Mouse (Mus musculus): ENCODE data around the gene Gck.
A peak's percentile ranks its signal among the peaks of the same experiment; 100 is the strongest.

The Gck gene

DNA sequence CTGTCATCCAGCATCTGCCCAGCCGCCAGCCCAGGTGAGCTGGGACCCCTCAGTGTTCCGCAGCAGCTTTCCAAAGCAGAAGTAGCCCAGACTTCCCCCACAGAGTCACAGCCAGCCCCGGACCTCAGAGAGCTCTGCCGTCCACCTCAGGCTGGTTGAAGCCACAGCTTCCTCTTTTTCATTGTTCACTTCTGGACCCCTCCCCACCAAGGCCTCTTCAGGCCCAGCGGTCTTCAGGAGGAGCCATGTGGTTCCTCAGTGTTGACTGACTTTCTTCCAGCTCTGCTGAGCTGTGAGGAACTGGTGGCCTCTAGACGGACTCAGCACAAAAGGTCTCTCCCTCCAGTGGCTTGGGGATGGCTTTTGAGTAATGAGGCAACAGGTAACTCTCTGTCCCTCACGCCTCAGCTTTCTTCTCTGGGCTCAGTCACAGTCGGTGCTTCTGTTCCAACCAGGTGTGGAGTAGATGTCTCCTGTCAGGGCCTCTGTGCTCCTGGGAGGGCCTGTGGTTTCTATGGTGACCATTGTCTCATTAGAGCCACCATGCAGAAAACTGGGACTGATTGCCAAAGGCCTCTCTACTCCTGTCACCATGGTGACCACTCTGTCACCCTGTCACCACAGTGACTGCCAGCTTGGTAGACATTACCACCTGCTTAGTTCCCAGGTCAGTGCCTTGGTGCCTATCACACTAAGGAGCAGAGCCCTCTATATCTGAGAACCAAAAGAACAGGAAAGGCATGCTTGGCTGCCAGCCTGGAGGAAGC, at the start of gene Gck:
Gene Gck (minus strand): TSS at position 496 of the 767 bp plus-strand sequence.
- no peak for DNase-seq (ENCODE audit: low read depth in 2 of 2, low spot score in 2 of 2)

- no peak for DNase-seq (ENCODE audit: low read depth in 2 of 2, low spot score in 2 of 2)
Measured at GRCm38 (mm10) chr11:5998472-5998871, 48.6 kb upstream of the Gck start.

GRCm38 (mm10) chr11:5995989-5996388, 46.1 kb upstream of the Gck start:
- peak; percentile 71 to 78 for DNase-seq (ENCODE audit: low read depth in 2 of 2, low spot score in 2 of 2)

- DNase-seq (ENCODE audit: low read depth in 2 of 2, low spot score in 2 of 2), result no peak
Measured at GRCm38 (mm10) chr11:5994880-5995279, 45.0 kb upstream of the Gck start.

- DNase-seq (ENCODE audit: low read depth in 2 of 2, low spot score in 2 of 2), result no peak
Measured at GRCm38 (mm10) chr11:5994212-5994611, 44.3 kb upstream of the Gck start.

DNA sequence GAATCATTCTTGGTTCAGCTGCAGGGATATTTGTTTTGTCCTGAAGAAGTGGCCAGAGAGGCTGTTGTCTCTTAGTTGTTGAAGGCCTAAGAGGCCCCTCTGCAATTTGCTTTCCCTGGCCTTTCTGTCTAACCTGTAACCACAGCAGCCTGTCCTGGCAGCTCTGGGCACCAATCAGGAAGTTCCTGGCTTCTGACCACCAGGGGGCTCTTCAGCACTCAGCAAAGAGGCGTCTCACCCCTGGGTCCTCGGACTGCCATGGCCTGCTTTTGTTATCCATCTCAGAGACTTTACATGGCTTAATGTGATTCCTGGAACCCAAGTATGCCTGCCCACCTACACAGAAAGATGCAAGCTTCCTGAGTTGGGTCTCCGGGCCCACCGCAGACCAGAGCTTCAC, 41.0 kb upstream of the Gck start:
- DNase-seq (ENCODE audit: low read depth in 2 of 2, low spot score in 2 of 2), result peak; percentile 29 to 39

- DNase-seq (ENCODE audit: low read depth in 2 of 2, low spot score in 2 of 2), result no peak
Measured at GRCm38 (mm10) chr11:5989954-5990593, 40.2 kb upstream of the Gck start.

DNA sequence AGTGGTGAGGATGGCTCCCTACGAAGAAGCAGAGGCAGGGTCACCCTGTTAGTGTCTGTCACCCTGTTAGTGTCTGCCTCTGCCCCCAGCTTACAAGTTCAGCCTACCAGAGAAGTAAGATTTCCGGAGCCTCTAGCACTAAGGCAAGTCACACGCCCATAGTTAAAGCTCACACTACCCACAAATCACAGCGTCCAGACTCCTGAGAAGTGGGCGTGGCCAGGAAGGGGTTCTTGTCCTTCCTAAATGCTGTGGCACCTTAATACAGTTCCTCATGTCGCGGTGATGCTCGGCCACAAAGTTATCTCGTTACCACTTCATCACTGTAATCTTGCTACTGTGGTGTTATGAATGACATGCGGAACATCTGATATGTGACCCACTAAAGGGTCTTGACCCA, 38.2 kb upstream of the Gck start:
- no peak for DNase-seq (ENCODE audit: low read depth in 2 of 2, low spot score in 2 of 2)

- DNase-seq (ENCODE audit: low read depth in 2 of 2, low spot score in 2 of 2), result no peak
Measured at GRCm38 (mm10) chr11:5983629-5984028, 33.7 kb upstream of the Gck start.

DNA sequence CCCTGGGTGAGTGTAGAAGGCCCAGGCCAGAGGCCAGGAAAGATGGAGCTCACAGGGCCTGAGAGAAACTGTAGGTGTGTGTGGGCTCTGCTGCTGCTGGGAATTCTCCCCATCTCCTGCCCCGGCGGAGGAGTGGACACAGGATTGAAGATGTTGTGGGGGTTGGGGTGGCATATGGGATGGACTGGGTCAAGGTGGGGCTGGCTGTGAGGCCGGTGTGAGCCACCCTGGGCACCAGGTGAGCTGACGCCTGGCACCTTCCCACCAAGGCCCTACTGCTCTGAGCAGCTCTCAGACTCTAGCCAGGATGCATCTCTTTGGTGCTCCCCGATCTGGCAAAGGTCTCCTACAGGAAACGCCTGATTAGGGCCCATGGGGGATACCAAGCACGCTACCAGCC, 31.4 kb upstream of the Gck start:
- no peak for DNase-seq (ENCODE audit: low read depth in 2 of 2, low spot score in 2 of 2)

DNA sequence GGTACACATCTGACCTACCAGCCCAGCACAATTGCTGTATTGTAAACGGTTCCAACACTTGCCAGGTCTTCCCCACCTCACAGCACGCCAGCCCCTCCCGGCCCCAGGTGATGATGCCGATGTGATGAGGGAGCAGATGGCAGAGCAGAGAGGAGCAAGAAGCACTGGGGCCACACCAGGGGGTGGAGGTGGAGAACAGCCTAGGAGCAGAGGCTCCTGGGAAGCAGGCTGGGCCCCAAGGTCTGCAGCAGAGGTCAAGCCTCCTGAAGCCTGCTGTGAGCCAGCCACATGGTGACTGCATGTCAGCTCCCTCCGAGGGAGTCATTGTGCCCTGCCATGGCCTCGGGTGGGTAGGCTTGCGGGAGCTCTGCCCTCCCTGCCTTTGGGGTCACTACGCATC, 30.7 kb upstream of the Gck start:
- DNase-seq (ENCODE audit: low read depth in 2 of 2, low spot score in 2 of 2), result no peak

DNA sequence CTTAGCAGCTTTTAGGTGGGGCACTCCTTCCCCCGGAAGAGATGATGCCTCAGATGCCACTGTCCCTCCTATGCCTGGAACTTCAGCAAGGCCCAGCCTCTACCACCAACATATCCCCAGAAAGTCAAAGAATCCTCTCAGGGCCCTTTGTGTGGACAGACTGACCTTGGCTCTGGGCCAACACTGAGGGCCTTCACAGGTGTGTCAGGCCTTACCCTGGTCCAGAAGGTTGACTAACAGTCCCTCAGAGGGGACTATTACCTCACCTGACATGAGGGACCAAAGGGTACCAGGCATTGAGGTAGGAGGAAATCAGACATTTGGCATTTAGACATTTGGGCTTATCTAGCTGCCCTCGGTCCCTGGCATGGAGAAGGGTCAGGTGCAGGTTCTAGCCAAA, 30.2 kb upstream of the Gck start:
- DNase-seq (ENCODE audit: low read depth in 2 of 2, low spot score in 2 of 2), result no peak

DNA sequence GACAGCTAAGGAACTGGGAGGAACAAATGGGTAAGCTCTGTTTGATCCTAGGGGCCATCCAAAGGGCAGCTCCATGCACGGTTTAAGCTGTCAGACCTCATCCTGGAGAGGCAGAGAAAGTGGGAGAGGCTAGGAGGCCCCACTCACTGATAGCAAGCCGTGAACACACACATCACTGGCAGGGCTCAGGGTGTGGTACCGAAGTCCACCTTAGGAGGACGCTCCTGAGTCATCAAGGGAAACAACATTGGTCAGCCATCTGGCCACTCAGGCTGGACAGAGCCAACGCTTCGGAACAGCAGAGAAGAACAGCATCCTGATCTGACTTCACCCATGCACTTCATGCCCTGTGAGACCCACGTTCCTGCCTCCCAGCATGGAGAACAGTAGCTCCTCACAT, 29.2 kb upstream of the Gck start:
- no peak for DNase-seq (ENCODE audit: low read depth in 2 of 2, low spot score in 2 of 2)

GRCm38 (mm10) chr11:5976106-5976505, 26.2 kb upstream of the Gck start:
- DNase-seq (ENCODE audit: low read depth in 2 of 2, low spot score in 2 of 2), result no peak

GRCm38 (mm10) chr11:5975068-5975467, 25.2 kb upstream of the Gck start:
- DNase-seq (ENCODE audit: low read depth in 2 of 2, low spot score in 2 of 2), result no peak

DNA sequence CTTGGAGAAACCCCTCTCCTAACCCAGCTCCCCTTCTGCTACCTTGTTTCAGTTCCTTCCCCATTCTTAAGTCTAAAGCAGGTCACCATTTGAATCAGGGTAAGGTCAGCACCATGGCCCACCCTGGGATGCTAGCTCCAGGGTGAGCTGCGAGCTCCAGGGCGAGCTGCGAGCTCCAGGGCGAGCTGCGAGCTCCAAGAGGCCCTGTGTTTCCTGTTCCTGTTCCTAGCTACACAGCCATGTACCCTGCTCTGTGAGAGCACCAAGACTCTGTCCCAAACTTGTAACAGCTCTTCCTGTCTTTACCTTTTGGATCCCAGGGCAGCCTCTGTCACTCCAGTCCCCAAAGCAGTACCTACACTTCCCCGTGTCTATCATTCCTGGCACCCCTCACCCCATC, 24.2 kb upstream of the Gck start:
- DNase-seq (ENCODE audit: low read depth in 2 of 2, low spot score in 2 of 2), result no peak

- no peak for DNase-seq (ENCODE audit: low read depth in 2 of 2, low spot score in 2 of 2)
Measured at GRCm38 (mm10) chr11:5973151-5973550, 23.3 kb upstream of the Gck start.

GRCm38 (mm10) chr11:5971202-5971601, 21.3 kb upstream of the Gck start:
- DNase-seq (ENCODE audit: low read depth in 2 of 2, low spot score in 2 of 2), result no peak

- DNase-seq (ENCODE audit: low read depth in 2 of 2, low spot score in 2 of 2), result no peak
Measured at GRCm38 (mm10) chr11:5968223-5968622, 18.3 kb upstream of the Gck start.

- no peak for DNase-seq (ENCODE audit: low read depth in 2 of 2, low spot score in 2 of 2)
Measured at GRCm38 (mm10) chr11:5966751-5967150, 16.9 kb upstream of the Gck start.

DNA sequence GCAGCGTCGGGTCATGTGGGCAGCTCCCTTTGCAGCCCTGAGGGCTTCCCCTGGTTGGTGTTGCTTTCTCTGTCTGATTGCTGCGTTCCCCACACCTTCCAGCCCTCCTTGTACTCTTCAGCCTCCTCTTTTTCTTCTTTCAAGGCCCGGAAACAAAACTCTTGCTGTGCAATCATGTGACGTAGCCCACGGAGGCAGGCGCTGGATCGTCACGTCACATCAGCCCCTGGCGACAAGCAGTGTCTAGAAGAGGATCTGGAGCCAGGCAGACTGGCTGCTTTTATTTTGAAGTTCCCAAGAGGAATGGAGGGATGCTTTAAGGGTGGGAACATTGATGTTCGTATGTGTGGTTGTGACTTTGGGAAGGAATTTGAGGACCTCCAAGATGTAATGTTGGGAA, 16.0 kb upstream of the Gck start:
- no peak for DNase-seq (ENCODE audit: low read depth in 2 of 2, low spot score in 2 of 2)

GRCm38 (mm10) chr11:5960051-5960450, 10.2 kb upstream of the Gck start:
- no peak for DNase-seq (ENCODE audit: low read depth in 2 of 2, low spot score in 2 of 2)
